Mouse (Mus musculus): ENCODE data around the gene C130060K24Rik.

DNA sequence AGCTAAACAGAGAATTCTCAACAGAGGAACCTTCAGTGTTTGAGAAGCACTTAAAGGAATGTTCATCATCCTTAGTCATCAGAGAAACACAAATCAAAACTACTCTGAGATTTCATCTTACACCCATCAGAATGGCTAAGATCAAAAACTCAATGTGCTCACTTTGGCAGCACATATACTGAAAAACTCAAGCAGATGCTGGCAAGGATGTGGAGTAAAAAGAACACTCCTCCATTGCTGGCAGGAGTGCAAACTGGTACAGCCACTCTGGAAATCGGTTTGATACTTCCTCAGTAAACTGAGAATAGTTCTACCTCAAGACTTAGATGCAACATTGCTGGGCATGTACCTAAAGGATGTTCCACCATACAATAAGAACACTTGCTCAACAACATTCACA is 41.0 kb downstream of the C130060K24Rik start:
- TF ChIP-seq CEBPB (IDR thresholded peaks at IDR 0.05; ENCODE audit: insufficient read depth, poor library complexity, severe bottlenecking) (no peak), POLR2A (IDR thresholded peaks at IDR 0.05; ENCODE audit: insufficient read length, low read depth) (no peak), E2F4 (IDR thresholded peaks at IDR 0.05; ENCODE audit: insufficient read depth) (no peak), TCF12 (IDR thresholded peaks at IDR 0.05; ENCODE audit: insufficient read depth, poor library complexity, severe bottlenecking) (no peak), MYOD1 (IDR thresholded peaks at IDR 0.05; ENCODE audit: control insufficient read depth in 1 of 3, insufficient read length in 2 of 3, low read depth in 2 of 3) (no peak), USF1 (IDR thresholded peaks at IDR 0.05; ENCODE audit: low read depth) (no peak), MYOG (IDR thresholded peaks at IDR 0.05; ENCODE audit: control insufficient read depth in 1 of 3, insufficient read depth in 1 of 3, insufficient read length in 2 of 3, low read depth in 2 of 3) (no peak), POLR2AphosphoS2 (IDR thresholded peaks at IDR 0.05; ENCODE audit: insufficient read length, low read depth) (no peak), MAX (IDR thresholded peaks at IDR 0.05; ENCODE audit: low read depth) (no peak), SRF (IDR thresholded peaks at IDR 0.05; ENCODE audit: control insufficient read depth, insufficient read length, low read depth) (no peak), REST (IDR thresholded peaks at IDR 0.05; ENCODE audit: insufficient read depth, insufficient read length) (no peak)

Data from myocyte (in vitro differentiated cells).